Mouse (Mus musculus): Measurements from ENCODE around the gene Eno4. TPM values are rescaled to one million over a fixed set of nuclear protein-coding genes. Genes with fewer than 3 reads are reported as not detected.
"Not testable (repeated sequence)": the region's sequence is repeated elsewhere in the genome, so short reads cannot be mapped to it uniquely, and the experiment has no call there.

Gene Eno4
- polyA plus RNA-seq (2015; fragmentation: Nextera tagmentation; extraction: Ambion mirVana), result 0.64 and 0.85 TPM in 2 replicates

- Histone ChIP-seq H3K9ac (replicated peaks; ENCODE audit: low read length) (peak within 1 kb of the TSS; percentile 83), H3K4me2 (replicated peaks; ENCODE audit: low read depth, low read length) (peak within 1 kb of the TSS; percentile 96), H3K4me3 (ENCODE audit: low read length) (peak within 1 kb of the TSS; percentile 67), H3K4me1 (ENCODE audit: insufficient read depth, low read length) (peaks cover 11% of the 10 kb centered on the region), H3K9me3 (ENCODE audit: low read length) (no peaks in the 10 kb centered on the region), H3K36me3 (ENCODE audit: insufficient read depth, low read length) (no peaks in the 10 kb centered on the region), H3K27me3 (ENCODE audit: insufficient read depth, low read length) (no peaks in the 10 kb centered on the region; the same call in 1 of the 2 replicates), H3K27ac (ENCODE audit: low read length) (peak within 1 kb of the TSS; percentile 74)
- under 1% methylated on average over 65 of the region's 65 CpGs for WGBS
- ATAC-seq (ENCODE audit: low FRiP score, low TSS enrichment), result peak; percentile 97
These were observed at the start of gene Eno4, which contains the start of gene Hspa12a for GRCm38 (mm10) chr19:58942841-58943828. Eno4 (plus strand) TSS chr19:58943425. Hspa12a (minus strand) TSS chr19:58943654.

DNA sequence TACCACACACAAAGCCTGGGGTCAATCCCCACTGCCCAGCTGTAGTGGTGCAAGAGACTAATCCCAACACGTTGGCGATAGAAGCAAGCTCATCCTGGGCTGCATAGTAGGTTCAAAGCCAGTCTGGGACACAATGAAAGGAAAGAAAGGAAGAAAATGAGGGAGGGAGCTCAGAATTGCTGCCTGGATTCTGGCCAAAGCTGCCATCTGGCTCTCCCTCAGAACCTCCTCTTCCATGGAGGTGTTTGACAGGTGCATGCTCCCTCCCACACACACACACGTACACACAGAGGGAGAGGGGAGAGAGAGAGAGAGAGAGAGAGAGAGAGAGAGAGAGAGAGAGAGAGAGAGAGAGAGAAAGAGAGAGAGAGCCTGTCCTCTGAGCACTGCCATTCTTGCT is 47.0 kb upstream of the Eno4 start:
- no peak overlapping the region for H3K27ac ChIP-seq (ENCODE audit: low read length)
- ATAC-seq (ENCODE audit: low FRiP score, low TSS enrichment), result no peak
- H3K36me3 ChIP-seq (ENCODE audit: insufficient read depth, low read length), result no peaks in the 10 kb centered on the region
- H3K4me3 ChIP-seq (ENCODE audit: low read length), result no peak overlapping the region
- H3K4me1 ChIP-seq (ENCODE audit: insufficient read depth, low read length), result no peaks in the 10 kb centered on the region
- no peaks in the 10 kb centered on the region for H3K27me3 ChIP-seq (ENCODE audit: insufficient read depth, low read length)
- no peak overlapping the region for H3K4me2 ChIP-seq (replicated peaks; ENCODE audit: low read depth, low read length)
- WGBS, result 64% methylated on average over 3 of the region's 3 CpGs
- peaks cover 8% of the 10 kb centered on the region; the same call in 1 of the 2 replicates for H3K9me3 ChIP-seq (ENCODE audit: low read length)
- H3K9ac ChIP-seq (replicated peaks; ENCODE audit: low read length), result no peak overlapping the region

DNA sequence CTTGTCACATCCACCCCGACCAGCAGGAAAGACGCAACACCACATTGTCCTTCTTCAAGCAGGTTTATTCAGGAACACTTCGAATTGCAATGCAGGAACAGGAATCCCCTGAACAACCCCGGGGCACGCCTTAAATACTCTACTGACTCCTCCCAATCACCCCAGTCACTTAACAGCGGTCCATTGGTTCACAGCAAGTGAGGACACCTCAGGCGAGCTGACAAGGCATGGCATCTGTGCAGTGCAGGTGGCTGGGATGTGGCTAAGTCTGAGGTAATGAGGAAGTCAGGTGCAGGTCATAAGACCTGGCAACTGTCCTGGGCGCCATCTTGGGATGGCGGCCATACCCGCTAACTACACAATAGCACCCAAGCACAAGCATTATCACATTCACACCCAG is 42.8 kb upstream of the Eno4 start:
- not testable (repeated sequence) for ATAC-seq (ENCODE audit: low FRiP score, low TSS enrichment); H3K4me1 ChIP-seq (ENCODE audit: insufficient read depth, low read length); H3K4me2 ChIP-seq (replicated peaks; ENCODE audit: low read depth, low read length); H3K27ac ChIP-seq (ENCODE audit: low read length); H3K27me3 ChIP-seq (ENCODE audit: insufficient read depth, low read length); H3K9ac ChIP-seq (replicated peaks; ENCODE audit: low read length); H3K9me3 ChIP-seq (ENCODE audit: low read length); H3K4me3 ChIP-seq (ENCODE audit: low read length); H3K36me3 ChIP-seq (ENCODE audit: insufficient read depth, low read length)
- 87% methylated on average over 10 of the region's 10 CpGs for WGBS

DNA sequence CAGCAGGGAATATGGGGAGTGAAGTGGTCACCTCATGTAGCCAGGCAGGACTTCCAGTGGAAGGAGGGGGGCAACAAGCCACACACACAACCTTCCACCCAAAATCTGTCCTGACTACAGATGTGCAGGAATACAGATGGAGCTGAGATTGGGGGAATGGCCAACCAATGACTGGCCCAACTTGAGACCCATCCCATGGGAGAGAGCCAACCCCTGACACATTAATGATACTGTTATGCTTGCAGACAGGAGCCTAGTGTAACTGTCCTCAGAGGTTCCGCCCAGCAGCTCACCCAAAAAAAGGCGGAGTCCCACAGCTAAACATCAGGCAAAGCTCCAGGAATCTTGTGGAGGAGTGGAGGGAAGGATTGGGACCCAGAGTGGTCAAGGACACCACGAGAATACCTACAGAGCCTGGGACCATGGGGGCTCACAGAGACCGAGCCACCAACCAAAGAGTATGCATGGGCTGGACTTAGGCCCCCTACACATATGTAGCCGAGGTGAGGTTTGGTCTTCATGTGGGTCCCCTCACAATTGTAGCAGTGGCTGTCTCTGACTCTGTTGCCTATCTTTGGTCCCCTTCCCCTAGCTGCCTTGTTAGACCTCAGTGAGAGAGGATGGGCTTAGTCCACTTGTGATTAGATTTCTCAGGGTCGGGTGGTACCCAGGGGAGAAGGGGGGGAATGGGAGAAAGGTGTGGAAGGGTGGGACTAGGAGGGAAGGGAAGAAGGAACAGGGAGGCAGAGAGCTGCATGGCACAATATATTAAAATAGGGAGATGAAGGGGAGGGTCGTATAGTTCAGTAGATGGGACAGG is 39.9 kb upstream of the Eno4 start:
- Histone ChIP-seq H3K4me2 (replicated peaks; ENCODE audit: low read depth, low read length) (peak overlapping the region; percentile 58), H3K27ac (ENCODE audit: low read length) (peak overlapping the region; percentile 50; the same call in 1 of the 2 replicates), H3K4me3 (ENCODE audit: low read length) (peak overlapping the region; percentile 37; the same call in 1 of the 2 replicates), H3K4me1 (ENCODE audit: insufficient read depth, low read length) (peaks cover 7% of the 10 kb centered on the region), H3K9me3 (ENCODE audit: low read length) (no peaks in the 10 kb centered on the region), H3K36me3 (ENCODE audit: insufficient read depth, low read length) (no peaks in the 10 kb centered on the region), H3K9ac (replicated peaks; ENCODE audit: low read length) (peak overlapping the region; percentile 53), H3K27me3 (ENCODE audit: insufficient read depth, low read length) (no peaks in the 10 kb centered on the region; the same call in 1 of the 2 replicates)
- peak; percentile 68 for ATAC-seq (ENCODE audit: low FRiP score, low TSS enrichment)
- 63% methylated on average over 7 of the region's 7 CpGs for WGBS

- ATAC-seq (ENCODE audit: low FRiP score, low TSS enrichment), result peak; percentile 82
- Histone ChIP-seq H3K27me3 (ENCODE audit: insufficient read depth, low read length) (no peaks in the 10 kb centered on the region; the same call in 1 of the 2 replicates), H3K9ac (replicated peaks; ENCODE audit: low read length) (peak overlapping the region; percentile 53; the same call in 1 of the 2 replicates), H3K36me3 (ENCODE audit: insufficient read depth, low read length) (no peaks in the 10 kb centered on the region), H3K4me1 (ENCODE audit: insufficient read depth, low read length) (peaks cover 7% of the 10 kb centered on the region), H3K27ac (ENCODE audit: low read length) (peak overlapping the region; percentile 50; the same call in 1 of the 2 replicates), H3K4me3 (ENCODE audit: low read length) (peak overlapping the region; percentile 37), H3K9me3 (ENCODE audit: low read length) (no peaks in the 10 kb centered on the region), H3K4me2 (replicated peaks; ENCODE audit: low read depth, low read length) (peak overlapping the region; percentile 58)
- WGBS, result under 1% methylated on average over 11 of the region's 11 CpGs
These were observed 39.3 kb upstream of the Eno4 start for GRCm38 (mm10) chr19:58903899-58904327.

DNA sequence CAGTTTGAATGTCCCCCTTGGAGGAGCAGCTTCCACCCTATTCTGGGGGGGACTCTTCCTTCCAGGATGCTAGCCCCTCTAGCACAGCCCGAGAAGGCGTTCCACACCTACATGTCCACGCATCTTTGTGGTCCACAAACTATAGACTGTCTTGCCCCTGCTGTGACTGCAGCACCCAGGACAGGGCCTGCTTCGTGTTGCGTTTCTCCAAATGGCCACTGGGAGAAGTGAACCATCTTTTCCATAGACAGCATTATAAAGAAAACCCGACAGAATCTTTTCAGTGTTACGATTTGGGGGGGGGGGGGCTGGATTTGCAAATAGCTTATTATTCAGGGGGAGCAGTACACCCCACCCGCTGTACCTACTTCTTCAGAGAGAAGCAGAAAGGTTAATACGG is 36.5 kb upstream of the Eno4 start:
- no peak overlapping the region for H3K4me2 ChIP-seq (replicated peaks; ENCODE audit: low read depth, low read length)
- peaks cover 10% of the 10 kb centered on the region for H3K4me1 ChIP-seq (ENCODE audit: insufficient read depth, low read length)
- H3K9ac ChIP-seq (replicated peaks; ENCODE audit: low read length), result no peak overlapping the region
- no peak for ATAC-seq (ENCODE audit: low FRiP score, low TSS enrichment)
- WGBS, result 54% methylated on average over 9 of the region's 9 CpGs
- H3K4me3 ChIP-seq (ENCODE audit: low read length), result no peak overlapping the region
- H3K27ac ChIP-seq (ENCODE audit: low read length), result no peak overlapping the region
- no peaks in the 10 kb centered on the region; the same call in 1 of the 2 replicates for H3K27me3 ChIP-seq (ENCODE audit: insufficient read depth, low read length)
- no peaks in the 10 kb centered on the region for H3K9me3 ChIP-seq (ENCODE audit: low read length)
- no peaks in the 10 kb centered on the region for H3K36me3 ChIP-seq (ENCODE audit: insufficient read depth, low read length)

GRCm38 (mm10) chr19:58908018-58908417 is 35.2 kb upstream of the Eno4 start:
- no peak overlapping the region for H3K4me3 ChIP-seq (ENCODE audit: low read length)
- no peak overlapping the region for H3K9ac ChIP-seq (replicated peaks; ENCODE audit: low read length)
- no peak overlapping the region for H3K4me2 ChIP-seq (replicated peaks; ENCODE audit: low read depth, low read length)
- peaks cover 2% of the 10 kb centered on the region for H3K27me3 ChIP-seq (ENCODE audit: insufficient read depth, low read length)
- H3K36me3 ChIP-seq (ENCODE audit: insufficient read depth, low read length), result no peaks in the 10 kb centered on the region
- peaks cover 10% of the 10 kb centered on the region for H3K4me1 ChIP-seq (ENCODE audit: insufficient read depth, low read length)
- no peak for ATAC-seq (ENCODE audit: low FRiP score, low TSS enrichment)
- H3K27ac ChIP-seq (ENCODE audit: low read length), result no peak overlapping the region
- no peaks in the 10 kb centered on the region for H3K9me3 ChIP-seq (ENCODE audit: low read length)
- WGBS, result 59% methylated on average over 10 of the region's 10 CpGs

GRCm38 (mm10) chr19:58910941-58911368 is 32.3 kb upstream of the Eno4 start:
- ATAC-seq (ENCODE audit: low FRiP score, low TSS enrichment), result peak; percentile 56; the same call in 1 of the 2 replicates
- no peaks in the 10 kb centered on the region for H3K36me3 ChIP-seq (ENCODE audit: insufficient read depth, low read length)
- H3K9ac ChIP-seq (replicated peaks; ENCODE audit: low read length), result peak overlapping the region; percentile 40
- H3K27me3 ChIP-seq (ENCODE audit: insufficient read depth, low read length), result peaks cover 4% of the 10 kb centered on the region; the same call in 1 of the 2 replicates
- no peaks in the 10 kb centered on the region for H3K9me3 ChIP-seq (ENCODE audit: low read length)
- 3% methylated on average over 11 of the region's 11 CpGs for WGBS
- H3K4me1 ChIP-seq (ENCODE audit: insufficient read depth, low read length), result peaks cover 3% of the 10 kb centered on the region; the same call in 1 of the 2 replicates
- H3K27ac ChIP-seq (ENCODE audit: low read length), result no peak overlapping the region
- peak overlapping the region; percentile 67 for H3K4me2 ChIP-seq (replicated peaks; ENCODE audit: low read depth, low read length)
- peak overlapping the region; percentile 44 for H3K4me3 ChIP-seq (ENCODE audit: low read length)

DNA sequence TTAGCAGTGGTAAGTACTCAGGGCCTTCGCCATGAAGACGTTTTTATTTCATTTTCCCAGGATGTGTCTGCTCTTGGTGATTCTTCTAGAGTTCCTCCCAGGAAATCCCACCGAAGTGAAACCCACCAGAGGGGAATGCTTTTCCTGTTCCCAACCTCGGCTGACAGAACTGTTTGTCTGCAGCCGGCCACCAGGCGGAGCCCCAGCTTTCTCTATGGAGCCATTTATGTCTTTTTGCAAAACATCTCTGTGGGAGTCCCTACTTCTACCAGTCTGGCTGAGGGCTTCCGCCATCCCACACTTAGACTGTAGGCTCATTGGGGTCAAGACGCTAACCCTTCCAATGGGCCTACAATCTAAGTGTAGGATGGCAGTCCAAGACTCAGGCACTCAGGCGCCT is 31.8 kb upstream of the Eno4 start:
- Histone ChIP-seq H3K27me3 (ENCODE audit: insufficient read depth, low read length) (peaks cover 4% of the 10 kb centered on the region; the same call in 1 of the 2 replicates), H3K4me1 (ENCODE audit: insufficient read depth, low read length) (peaks cover 3% of the 10 kb centered on the region; the same call in 1 of the 2 replicates), H3K27ac (ENCODE audit: low read length) (no peak overlapping the region), H3K9ac (replicated peaks; ENCODE audit: low read length) (peak overlapping the region; percentile 40), H3K4me3 (ENCODE audit: low read length) (peak overlapping the region; percentile 44), H3K4me2 (replicated peaks; ENCODE audit: low read depth, low read length) (peak overlapping the region; percentile 67), H3K36me3 (ENCODE audit: insufficient read depth, low read length) (no peaks in the 10 kb centered on the region), H3K9me3 (ENCODE audit: low read length) (no peaks in the 10 kb centered on the region)
- WGBS, result 10% methylated on average over 9 of the region's 9 CpGs
- ATAC-seq (ENCODE audit: low FRiP score, low TSS enrichment), result peak; percentile 60; the same call in 1 of the 2 replicates
